Mouse (Mus musculus) olfactory bulb, adult 2 months (tissue): ENCODE measurements at regions not wholly inside any gene's neighbourhood (a gene's known extent, or its start where the extent isn't known, plus 50 kb on each side); places are given as distances from the start of the nearest gene placed in this dataset.

Experiments used
- H3K27ac ChIP-seq: fragments of 200-500 bp; 2 replicates; pipeline ENCODE4 v1.5.1; 2012; ENCODE audit warnings: low read depth, low read length; ENCODE audit not compliant: insufficient read depth
- H3K4me1 ChIP-seq: fragments of 200-500 bp; 2 replicates; pipeline ENCODE4 v1.6.1; 2012; ENCODE audit warnings: low read length; ENCODE audit not compliant: control insufficient read depth, insufficient read depth
- H3K4me3 ChIP-seq: fragments of 200-500 bp; 2 replicates; pipeline ENCODE4 v1.5.1; 2012; ENCODE audit warnings: mild to moderate bottlenecking, low read depth, low read length, moderate library complexity; ENCODE audit not compliant: insufficient read depth
- CTCF ChIP-seq: fragments of 200-500 bp; IDR thresholded peaks from 2 replicates; pipeline ENCODE4 v1.5.1; 2012; ENCODE audit warnings: low read depth, mild to moderate bottlenecking, low read length, moderate library complexity; ENCODE audit not compliant: insufficient read depth
- POLR2A ChIP-seq: fragments of 200-500 bp; IDR thresholded peaks from 2 replicates; pipeline ENCODE4 v1.6.1; 2012; ENCODE audit warnings: mild to moderate bottlenecking, low read depth, low read length, moderate library complexity; ENCODE audit not compliant: insufficient read depth
- WGBS: fragments of 180-500 bp; shearing (Covaris S2); methylation state at CpG from one replicate; pipeline ENCODE4 v1.1.7; 2018; 5-methylcytosine and 5-hydroxymethylcytosine counted together

DNA sequence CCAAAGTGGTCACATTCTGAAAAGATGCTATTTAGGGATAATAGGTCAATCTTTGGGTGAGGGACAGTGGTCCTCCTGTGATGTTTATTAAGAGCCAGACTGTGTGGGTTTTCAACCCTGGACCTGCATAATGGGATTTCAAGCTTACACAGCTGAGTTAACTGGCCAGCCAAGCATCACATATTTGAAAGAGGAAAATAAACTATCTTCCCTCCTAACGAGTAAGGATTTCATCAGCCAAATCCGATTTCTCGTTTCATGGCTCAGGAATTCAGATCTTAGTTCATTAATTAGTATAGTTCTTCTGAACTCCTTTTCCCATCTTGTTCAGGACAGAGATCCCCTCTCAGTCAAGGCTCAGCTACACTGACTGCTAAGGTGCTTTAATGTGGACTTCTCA lies 120.1 kb upstream of the Tut7 start:
- 85% methylated on average over 3 of the region's 3 CpGs for WGBS
- H3K27ac ChIP-seq, result no peak overlapping the region
- peaks cover 1% of the 10 kb centered on the region; the same call in 1 of the 2 replicates for H3K4me1 ChIP-seq
- TF ChIP-seq POLR2A, result no peak
- no peak for TF ChIP-seq CTCF
- no peak overlapping the region for H3K4me3 ChIP-seq

DNA sequence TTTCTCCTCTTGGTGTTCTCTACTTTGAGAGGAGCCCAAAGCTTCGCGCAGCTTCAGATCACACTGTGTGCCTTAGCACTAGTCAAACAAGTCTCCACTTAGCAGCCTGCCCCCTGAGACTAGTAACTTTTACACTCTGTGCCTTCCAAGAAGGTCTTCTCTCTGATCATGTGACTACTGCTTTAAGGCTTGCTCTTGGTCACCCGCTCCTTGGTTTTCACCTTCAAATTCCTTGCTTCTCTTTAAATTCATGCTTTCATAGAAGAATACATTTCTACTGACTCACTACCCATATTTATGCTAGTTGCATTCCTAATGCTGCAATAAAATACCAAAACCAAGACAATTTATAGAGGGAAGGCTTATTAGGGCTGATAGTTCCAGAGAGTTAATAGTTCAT lies 118.6 kb upstream of the Tut7 start:
- no peak for TF ChIP-seq POLR2A
- TF ChIP-seq CTCF, result no peak
- Histone ChIP-seq H3K27ac (no peak overlapping the region), H3K4me1 (no peaks in the 10 kb centered on the region), H3K4me3 (no peak overlapping the region)
- WGBS, result 80% methylated on average over 3 of the region's 3 CpGs

DNA sequence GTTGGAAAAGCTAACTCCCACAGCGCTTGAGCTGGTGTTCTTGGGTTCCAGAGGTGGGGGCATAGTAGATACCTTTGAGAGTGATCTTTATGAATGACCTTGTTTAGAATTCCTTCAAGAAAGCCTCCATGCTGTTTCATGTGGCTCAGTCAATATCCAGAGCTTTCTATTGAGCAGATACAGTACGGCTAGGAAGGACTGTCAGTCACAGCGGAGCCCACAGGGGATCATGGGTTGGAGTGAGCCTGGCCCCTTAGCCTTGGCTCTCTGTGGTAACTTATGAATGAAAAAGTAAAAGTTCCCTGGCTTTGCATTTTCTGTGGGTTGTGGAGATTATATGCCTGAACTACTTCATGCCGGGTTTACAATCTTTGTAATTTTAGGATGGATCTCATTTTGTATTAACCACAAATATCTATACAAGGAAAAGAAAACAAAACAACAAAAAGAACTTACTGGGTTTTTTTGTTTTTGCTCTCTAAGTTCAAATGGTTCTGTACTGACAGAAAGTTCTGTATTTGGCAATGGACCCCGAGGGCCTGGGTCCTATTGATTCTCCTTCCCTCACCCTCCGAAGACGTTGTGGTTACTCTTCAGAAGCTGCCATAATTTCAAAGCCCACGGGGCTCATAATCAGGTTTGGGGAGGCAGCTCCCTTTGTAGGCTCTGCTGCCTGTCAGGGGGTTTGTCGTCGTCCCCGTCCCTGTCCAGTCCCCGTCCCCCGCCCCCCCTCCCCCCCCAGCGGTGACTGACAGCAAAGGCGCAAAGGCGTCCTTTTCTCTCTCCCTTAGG lies 117.7 kb upstream of the Tut7 start:
- no peaks in the 10 kb centered on the region for H3K4me1 ChIP-seq
- no peak overlapping the region for H3K27ac ChIP-seq
- WGBS, result 38% methylated on average over 16 of the region's 16 CpGs
- no peak for TF ChIP-seq POLR2A
- TF ChIP-seq CTCF, result no peak
- no peak overlapping the region for H3K4me3 ChIP-seq

DNA sequence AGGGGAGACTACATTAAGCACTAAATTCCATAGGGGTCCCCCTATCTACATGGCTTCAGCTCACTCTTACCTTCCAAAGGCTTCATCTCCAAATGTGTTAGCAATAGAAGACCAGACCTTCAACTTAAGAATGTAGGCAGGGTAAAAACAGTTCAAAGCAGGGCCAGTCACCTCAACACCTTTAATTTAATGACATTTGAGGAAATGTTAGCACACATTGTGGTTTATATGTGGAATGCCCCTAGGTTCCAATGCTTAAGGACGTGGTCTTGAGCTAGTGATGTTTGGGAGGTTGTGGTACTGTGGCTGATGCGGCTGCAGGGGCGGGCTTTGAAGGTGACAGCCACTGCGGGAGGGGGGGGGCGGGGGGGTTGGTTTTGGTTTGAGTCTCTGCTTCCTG lies 116.9 kb upstream of the Tut7 start:
- TF ChIP-seq CTCF, result no peak
- no peak for TF ChIP-seq POLR2A
- H3K4me3 ChIP-seq, result no peak overlapping the region
- WGBS, result 81% methylated on average over 5 of the region's 5 CpGs
- H3K27ac ChIP-seq, result no peak overlapping the region
- no peaks in the 10 kb centered on the region for H3K4me1 ChIP-seq

DNA sequence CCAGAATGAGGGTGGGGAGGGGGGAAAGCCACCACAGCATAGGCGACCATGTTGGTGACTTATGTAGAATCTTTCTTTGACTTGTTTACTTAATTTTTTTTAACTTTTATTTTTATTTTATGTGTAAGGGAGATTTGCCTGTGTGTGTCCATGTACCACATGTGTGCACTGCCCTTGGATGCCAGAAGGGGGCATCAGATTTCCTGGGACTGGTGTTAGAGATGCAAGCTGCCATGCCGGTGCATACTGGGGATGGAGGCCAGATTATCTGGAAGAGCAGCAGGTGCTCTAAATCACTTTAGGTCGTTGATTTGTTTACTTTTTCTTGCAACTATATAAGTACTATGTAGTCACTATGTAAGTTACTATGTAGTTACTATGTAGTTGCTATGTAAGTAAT lies 114.2 kb upstream of the Tut7 start:
- Histone ChIP-seq H3K27ac (no peak overlapping the region), H3K4me1 (no peaks in the 10 kb centered on the region), H3K4me3 (no peak overlapping the region)
- TF ChIP-seq POLR2A (no peak), CTCF (no peak)
- WGBS, result 69% methylated on average over 3 of the region's 3 CpGs

DNA sequence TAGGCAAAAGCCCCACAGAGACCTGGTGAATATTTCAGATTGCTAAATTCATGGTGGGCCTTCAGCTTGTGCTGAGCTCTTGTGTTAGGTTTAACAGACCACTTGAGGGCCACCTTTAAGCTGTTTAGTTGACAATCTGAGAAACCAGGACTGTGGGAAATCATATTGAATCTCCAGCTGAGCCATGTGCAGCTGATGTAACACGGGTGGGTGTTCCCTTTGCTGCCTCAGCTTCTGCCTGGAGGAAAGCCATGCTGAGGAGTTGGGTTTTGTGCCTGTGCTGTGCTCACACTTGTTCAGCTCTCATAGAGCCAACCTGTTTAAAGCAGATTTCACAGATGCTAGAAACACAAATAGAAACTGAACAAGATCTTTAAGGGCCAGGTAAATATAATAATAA lies 111.6 kb upstream of the Tut7 start:
- Histone ChIP-seq H3K27ac (no peak overlapping the region), H3K4me3 (no peak overlapping the region), H3K4me1 (no peaks in the 10 kb centered on the region)
- 21% methylated on average over 1 of the region's 1 CpGs for WGBS
- TF ChIP-seq CTCF, result no peak

DNA sequence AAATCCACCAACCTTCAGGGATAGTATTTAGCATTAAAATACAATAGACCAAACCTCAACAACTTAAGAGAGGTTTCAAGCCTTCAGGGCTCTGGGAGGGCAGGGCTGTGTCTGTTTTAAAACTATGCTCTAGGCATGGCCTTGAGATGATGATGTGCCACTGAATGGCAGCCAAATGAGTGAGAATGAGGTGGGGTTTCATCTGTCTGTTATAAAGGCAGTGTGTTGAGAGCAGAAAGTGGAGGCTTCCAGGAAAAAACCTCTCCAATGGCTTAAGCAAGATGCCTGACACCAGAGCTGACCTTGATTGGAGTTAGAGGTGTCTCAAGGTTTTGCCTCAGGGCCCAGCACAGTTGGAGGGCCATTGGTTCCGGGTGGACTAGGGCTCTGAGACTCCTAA lies 111.1 kb upstream of the Tut7 start:
- H3K4me3 ChIP-seq, result no peak overlapping the region
- TF ChIP-seq CTCF (no peak), POLR2A (no peak)
- 92% methylated on average over 1 of the region's 1 CpGs for WGBS
- H3K27ac ChIP-seq, result no peak overlapping the region
- no peaks in the 10 kb centered on the region for H3K4me1 ChIP-seq

DNA sequence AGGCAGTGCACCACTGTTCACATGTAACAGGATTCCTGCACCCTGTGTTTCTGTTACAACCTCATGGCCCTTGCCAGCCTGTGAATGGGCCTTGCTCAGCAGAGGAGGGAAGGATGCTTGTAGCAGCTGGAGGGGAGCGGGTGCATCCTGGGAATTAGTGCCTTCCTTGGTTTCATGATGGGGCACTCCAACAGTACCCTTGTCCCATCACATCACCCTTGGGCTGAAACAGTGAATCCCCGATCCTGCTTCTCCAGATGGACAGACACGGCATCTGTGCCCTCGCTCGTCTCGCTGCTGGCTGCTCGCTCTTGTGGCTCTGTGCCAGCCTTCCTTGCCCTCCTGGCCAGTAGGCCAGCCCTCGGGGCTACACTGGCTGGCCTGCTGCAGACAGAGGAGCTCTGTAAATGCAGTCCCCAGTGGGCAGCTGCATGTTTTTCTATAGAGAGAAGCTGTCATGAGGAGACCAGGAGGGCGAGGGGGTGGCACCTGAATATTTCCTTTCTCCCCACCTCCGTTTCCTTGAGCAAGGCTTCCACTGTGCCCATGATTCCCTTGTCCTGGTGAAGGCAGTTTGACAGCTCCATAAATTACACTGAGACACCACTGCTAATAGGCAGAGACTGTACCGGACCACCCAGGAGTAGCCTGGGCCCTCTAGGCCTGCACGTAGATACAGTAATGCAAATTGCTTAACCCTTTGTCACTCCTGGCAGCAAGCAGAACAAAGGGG lies 104.6 kb upstream of the Tut7 start:
- H3K27ac ChIP-seq, result no peak overlapping the region
- H3K4me1 ChIP-seq, result peaks cover 6% of the 10 kb centered on the region; the same call in 1 of the 2 replicates
- H3K4me3 ChIP-seq, result no peak overlapping the region
- TF ChIP-seq POLR2A (no peak), CTCF (no peak)
- WGBS, result 66% methylated on average over 12 of the region's 12 CpGs

DNA sequence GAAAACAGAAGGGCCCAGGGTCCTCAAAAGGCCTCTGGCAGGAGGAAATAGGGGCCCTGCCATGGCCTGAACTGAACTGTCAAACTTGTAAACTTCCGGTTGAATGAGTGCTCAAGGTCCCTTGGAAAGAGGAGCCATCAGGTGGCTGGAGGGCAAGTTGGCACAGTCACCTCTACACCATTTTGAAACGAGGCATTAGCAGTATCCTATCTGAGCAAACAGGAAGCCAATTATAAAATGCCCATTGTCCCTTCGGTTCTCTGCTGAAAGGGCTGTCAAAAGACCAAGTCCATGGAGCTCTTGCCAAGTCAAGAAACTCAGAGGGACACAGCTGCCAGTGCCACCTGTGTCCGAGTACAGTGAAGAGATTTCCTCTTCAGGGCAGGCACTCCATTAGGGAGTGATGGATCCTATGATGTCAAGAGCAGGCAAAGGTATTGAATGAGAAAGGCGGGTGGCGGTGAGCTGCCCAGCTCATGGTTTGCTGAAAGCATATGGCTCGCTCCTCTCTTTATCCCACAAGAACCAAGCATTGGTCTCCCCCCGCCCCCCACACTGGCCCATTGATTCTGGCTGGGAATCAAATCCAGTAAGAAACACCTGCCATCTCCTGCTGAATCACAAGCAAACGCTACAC lies 103.0 kb upstream of the Tut7 start:
- 61% methylated on average over 9 of the region's 9 CpGs for WGBS
- no peak for TF ChIP-seq CTCF
- TF ChIP-seq POLR2A, result no peak
- Histone ChIP-seq H3K4me3 (no peak overlapping the region), H3K27ac (no peak overlapping the region), H3K4me1 (peaks cover 6% of the 10 kb centered on the region; the same call in 1 of the 2 replicates)

DNA sequence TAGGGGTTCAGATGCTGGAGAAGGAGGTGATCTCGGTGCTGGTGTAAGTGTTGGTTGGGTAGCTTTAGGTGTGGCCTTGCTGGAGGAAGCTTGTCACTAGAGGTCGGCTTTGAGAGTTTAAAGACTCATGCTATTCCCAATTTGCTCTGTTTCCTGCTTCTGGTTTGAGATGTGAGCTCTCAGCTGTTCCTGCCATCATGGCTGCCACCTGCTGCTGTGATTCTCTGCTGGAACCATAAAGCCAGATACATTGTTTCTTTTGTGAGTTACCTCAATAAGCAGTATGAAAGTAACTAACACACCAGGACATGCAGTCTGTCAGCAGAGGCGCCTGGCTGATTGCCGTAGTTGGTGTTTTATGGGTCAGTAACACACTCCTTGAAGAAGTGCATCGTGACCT lies 94.2 kb upstream of the Tut7 start:
- TF ChIP-seq CTCF, result no peak
- no peak for TF ChIP-seq POLR2A
- Histone ChIP-seq H3K27ac (no peak overlapping the region), H3K4me3 (no peak overlapping the region), H3K4me1 (no peaks in the 10 kb centered on the region)
- WGBS, result 93% methylated on average over 5 of the region's 5 CpGs
